8 mouse cellular contexts compared by ENCODE assay signal in genomic region chr9:99628581-99628980, GRCm38 (mm10). TPM values are rescaled to one million over a fixed set of nuclear protein-coding genes. Genes with fewer than 3 reads are reported as not detected.
DNase-seq lines count a peak whose midpoint lies in the region; ATAC-seq and TF ChIP-seq lines count a peak whose summit lies in the region.
"Had no signal": no experiment of that assay in that cellular context is flagged by ENCODE, and none has a peak within 500 bp of the region (broad histone marks: within the 10 kb centered on the region; RNA-seq: fewer than 3 reads in every experiment).

No protein-coding gene starts in this region.

- no peaks in the 10 kb centered on the region for H3K27me3 ChIP-seq in lung, embryonic 16.5 days (ENCODE audit: control insufficient read depth, insufficient read depth, low read depth, low read length)
- no peaks in the 10 kb centered on the region for H3K27me3 ChIP-seq in heart, postnatal 0 days (ENCODE audit: control insufficient read depth, insufficient read depth, low read length)
- H3K27me3 ChIP-seq in midbrain, embryonic 10.5 days (ENCODE audit: low read depth, poor library complexity, severe bottlenecking) = no peaks in the 10 kb centered on the region
- peaks cover 12% of the 10 kb centered on the region for H3K27me3 ChIP-seq in liver, postnatal 0 days (ENCODE audit: insufficient read depth, low read length)

- H3K4me3 ChIP-seq in lung, embryonic 16.5 days (ENCODE audit: low read length) = no peak overlapping the region
- no peak overlapping the region for H3K4me3 ChIP-seq in heart, postnatal 0 days (ENCODE audit: low read depth, low read length)
- peak overlapping the region; percentile 79 for H3K4me3 ChIP-seq in midbrain, embryonic 10.5 days
- no peak overlapping the region for H3K4me3 ChIP-seq in liver, postnatal 0 days (ENCODE audit: low read depth, low read length)

- DNase-seq in lung, postnatal 36 days = no peak
- no peak for DNase-seq in heart, postnatal 0 days (ENCODE audit: low spot score)
- DNase-seq in midbrain, embryonic 10.5 days (ENCODE audit: low spot score) = no peak
- DNase-seq in cerebellum, postnatal 36 days = no peak
- DNase-seq in spleen, adult 12 weeks (ENCODE audit: low spot score) = no peak
- DNase-seq in liver, postnatal 0 days = no peak
- DNase-seq: gastrocnemius, postnatal 10 days had no signal

- H3K36me3 ChIP-seq in lung, embryonic 16.5 days (ENCODE audit: control insufficient read depth, insufficient read depth, low read length) = peaks cover 4% of the 10 kb centered on the region
- no peaks in the 10 kb centered on the region for H3K36me3 ChIP-seq in heart, postnatal 0 days (replicated peaks; ENCODE audit: control insufficient read depth, insufficient read depth, low read length)
- H3K36me3 ChIP-seq in midbrain, embryonic 10.5 days = peaks cover 8% of the 10 kb centered on the region
- H3K36me3 ChIP-seq in liver, postnatal 0 days (replicated peaks; ENCODE audit: insufficient read depth, low read length) = no peaks in the 10 kb centered on the region

- no peaks in the 10 kb centered on the region for H3K9me3 ChIP-seq in lung, embryonic 16.5 days (ENCODE audit: control insufficient read depth, low read length)
- H3K9me3 ChIP-seq in heart, postnatal 0 days (replicated peaks; ENCODE audit: control insufficient read depth, low read length) = peaks cover 5% of the 10 kb centered on the region; the same call in 1 of the 2 replicates
- H3K9me3 ChIP-seq in midbrain, embryonic 10.5 days (replicated peaks) = no peaks in the 10 kb centered on the region
- no peaks in the 10 kb centered on the region for H3K9me3 ChIP-seq in liver, postnatal 0 days (ENCODE audit: low read length)

- peaks cover 20% of the 10 kb centered on the region for H3K4me1 ChIP-seq in lung, embryonic 16.5 days (replicated peaks; ENCODE audit: control insufficient read depth, insufficient read depth, low read length)
- peaks cover 9% of the 10 kb centered on the region for H3K4me1 ChIP-seq in heart, postnatal 0 days (ENCODE audit: control insufficient read depth, insufficient read depth)
- peaks cover 44% of the 10 kb centered on the region for H3K4me1 ChIP-seq in midbrain, embryonic 10.5 days
- peaks cover 4% of the 10 kb centered on the region; the same call in 1 of the 2 replicates for H3K4me1 ChIP-seq in liver, postnatal 0 days (ENCODE audit: insufficient read depth)

- ATAC-seq in lung, embryonic 16.5 days (ENCODE audit: low read depth) = no peak
- ATAC-seq in heart, postnatal 0 days (ENCODE audit: insufficient read depth, low read depth) = no peak
- no peak for ATAC-seq in liver, postnatal 0 days

- H3K4me2 ChIP-seq in lung, embryonic 16.5 days (ENCODE audit: low read depth, low read length) = peak overlapping the region; percentile 62; the same call in 1 of the 2 replicates
- H3K4me2 ChIP-seq in heart, postnatal 0 days (ENCODE audit: low read depth, low read length) = peak overlapping the region; percentile 73
- no peak overlapping the region for H3K4me2 ChIP-seq in liver, postnatal 0 days (ENCODE audit: low read depth, low read length)

- H3K9ac ChIP-seq in lung, embryonic 16.5 days (ENCODE audit: low read length) = peak overlapping the region; percentile 82; the same call in 1 of the 2 replicates
- H3K9ac ChIP-seq in heart, postnatal 0 days (replicated peaks; ENCODE audit: low read depth, low read length) = no peak overlapping the region
- H3K9ac ChIP-seq in liver, postnatal 0 days (replicated peaks) = no peak overlapping the region

- no peak for TF ChIP-seq EP300 in heart, postnatal 0 days (IDR thresholded peaks at IDR 0.05; ENCODE audit: low read depth)
- no peak for TF ChIP-seq EP300 in liver, postnatal 0 days (IDR thresholded peaks at IDR 0.05; ENCODE audit: low read depth)

- peak overlapping the region; percentile 96 for H3K27ac ChIP-seq in lung, embryonic 16.5 days (ENCODE audit: low read length)
- H3K27ac ChIP-seq in heart, postnatal 0 days (ENCODE audit: low read depth) = peak overlapping the region; percentile 80; the same call in 1 of the 2 replicates
- peak overlapping the region; percentile 96 for H3K27ac ChIP-seq in midbrain, embryonic 10.5 days (replicated peaks)
- H3K27ac ChIP-seq in liver, postnatal 0 days (ENCODE audit: low read depth) = no peak overlapping the region

- TF ChIP-seq CTCF in heart, postnatal 0 days (IDR thresholded peaks at IDR 0.05; ENCODE audit: low read depth) = no peak
- no peak for TF ChIP-seq CTCF in liver, postnatal 0 days (IDR thresholded peaks at IDR 0.05; ENCODE audit: low read depth)

- 55% methylated on average over 4 of the region's 4 CpGs for WGBS in lung, embryonic 16.5 days
- WGBS in heart, postnatal 0 days = 68% methylated on average over 4 of the region's 4 CpGs
- WGBS in midbrain, embryonic 10.5 days = 62% methylated on average over 4 of the region's 4 CpGs
- 68% methylated on average over 4 of the region's 4 CpGs for WGBS in liver, postnatal 0 days (ENCODE audit: insufficient replicate concordance)

RNA-seq across cellular contexts. Expression of gene Dzip1l, which starts 0.7 kb away (rescaled TPM):
- 30.4 and 36.5 TPM in 2 replicates for polyA plus RNA-seq in lung, embryonic 16.5 days (2015; fragmentation: Nextera tagmentation; extraction: Ambion mirVana)
- 25.9 and 30.5 TPM in 2 replicates for total RNA-seq in heart, postnatal 0 days (2014; rRNA removed; ENCODE audit: low replicate concordance)
- polyA plus RNA-seq in heart, postnatal 0 days (2015; fragmentation: Nextera tagmentation; extraction: Ambion mirVana) = 6.5 and 7.2 TPM in 2 replicates
- polyA plus RNA-seq in midbrain, embryonic 10.5 days (2016; fragmentation: Nextera tagmentation; extraction: Ambion mirVana) = 26.3 and 27.9 TPM in 2 replicates
- 0.50 and 0.73 TPM in 2 replicates for polyA plus RNA-seq in liver, postnatal 0 days (2015; fragmentation: Nextera tagmentation; extraction: Ambion mirVana)

RNA-seq across cellular contexts. Expression of gene A4gnt, which starts 16.3 kb away (rescaled TPM):
- polyA plus RNA-seq in lung, embryonic 16.5 days (2015; fragmentation: Nextera tagmentation; extraction: Ambion mirVana) = not detected in 2 replicates
- total RNA-seq in heart, postnatal 0 days (2014; rRNA removed; ENCODE audit: low replicate concordance) = not detected in 2 replicates
- not detected in 2 replicates for polyA plus RNA-seq in heart, postnatal 0 days (2015; fragmentation: Nextera tagmentation; extraction: Ambion mirVana)
- not detected in 2 replicates for polyA plus RNA-seq in midbrain, embryonic 10.5 days (2016; fragmentation: Nextera tagmentation; extraction: Ambion mirVana)
- polyA plus RNA-seq in liver, postnatal 0 days (2015; fragmentation: Nextera tagmentation; extraction: Ambion mirVana) = not detected in 2 replicates
- total RNA-seq: gastrocnemius, postnatal 10 days had no signal

RNA-seq across cellular contexts. Expression of gene Dbr1, which starts 53.0 kb away (rescaled TPM):
- polyA plus RNA-seq in lung, embryonic 16.5 days (2015; fragmentation: Nextera tagmentation; extraction: Ambion mirVana) = 31.2 and 31.6 TPM in 2 replicates
- 11.3 and 14.8 TPM in 2 replicates for total RNA-seq in heart, postnatal 0 days (2014; rRNA removed; ENCODE audit: low replicate concordance)
- 9.9 and 11.6 TPM in 2 replicates for polyA plus RNA-seq in heart, postnatal 0 days (2015; fragmentation: Nextera tagmentation; extraction: Ambion mirVana)
- 41.2 and 43.7 TPM in 2 replicates for polyA plus RNA-seq in midbrain, embryonic 10.5 days (2016; fragmentation: Nextera tagmentation; extraction: Ambion mirVana)
- polyA plus RNA-seq in liver, postnatal 0 days (2015; fragmentation: Nextera tagmentation; extraction: Ambion mirVana) = 9.3 and 9.6 TPM in 2 replicates

RNA-seq across cellular contexts. Expression of gene Armc8, which starts 59.9 kb away (rescaled TPM):
- 22.0 and 23.4 TPM in 2 replicates for polyA plus RNA-seq in lung, embryonic 16.5 days (2015; fragmentation: Nextera tagmentation; extraction: Ambion mirVana)
- total RNA-seq in heart, postnatal 0 days (2014; rRNA removed; ENCODE audit: low replicate concordance) = 17.4 and 22.5 TPM in 2 replicates
- polyA plus RNA-seq in heart, postnatal 0 days (2015; fragmentation: Nextera tagmentation; extraction: Ambion mirVana) = 16.8 and 18.5 TPM in 2 replicates
- 30.5 and 36.2 TPM in 2 replicates for polyA plus RNA-seq in midbrain, embryonic 10.5 days (2016; fragmentation: Nextera tagmentation; extraction: Ambion mirVana)
- 6.6 and 7.9 TPM in 2 replicates for polyA plus RNA-seq in liver, postnatal 0 days (2015; fragmentation: Nextera tagmentation; extraction: Ambion mirVana)
